Mouse (Mus musculus) gastrocnemius, adult 18-20 months (tissue): ENCODE data around the gene Mgat3. TPM values are rescaled to one million over a fixed set of nuclear protein-coding genes. Genes with fewer than 3 reads are reported as not detected.

ENCODE experiments used
- DNase-seq: peaks from one replicate; pipeline ENCODE4 v3.0.0; 2021; ENCODE audit warnings: low spot score
- total RNA-seq, 2 experiments: library from RNA; stranded (reverse); gene quantifications; 2 replicates each; pipeline ENCODE4 v1.2.3; 2021

The Mgat3 gene
- total RNA-seq, 2 experiments from 2014 or later, result 0.43 to 1.2 TPM

- no peak for DNase-seq
These were observed 25.0 kb upstream of the Mgat3 start for GRCm38 (mm10) chr15:80148565-80148964.

- no peak for DNase-seq
These were observed 24.0 kb upstream of the Mgat3 start for GRCm38 (mm10) chr15:80149517-80149916.

GRCm38 (mm10) chr15:80152663-80153062 lies 20.9 kb upstream of the Mgat3 start:
- no peak for DNase-seq

- no peak for DNase-seq
These were observed 19.8 kb upstream of the Mgat3 start for GRCm38 (mm10) chr15:80153757-80154156.

GRCm38 (mm10) chr15:80155707-80156106 lies 17.8 kb upstream of the Mgat3 start:
- no peak for DNase-seq

GRCm38 (mm10) chr15:80157197-80157943 lies 16.2 kb upstream of the Mgat3 start:
- DNase-seq, result no peak

GRCm38 (mm10) chr15:80158001-80158706 lies 15.4 kb upstream of the Mgat3 start:
- DNase-seq, result no peak

- DNase-seq, result no peak
These were observed 14.8 kb upstream of the Mgat3 start for GRCm38 (mm10) chr15:80158707-80159090.

- DNase-seq, result no peak
These were observed 14.1 kb upstream of the Mgat3 start for GRCm38 (mm10) chr15:80159286-80159901.

- DNase-seq, result no peak
These were observed 13.3 kb upstream of the Mgat3 start for GRCm38 (mm10) chr15:80160223-80160622.

- DNase-seq, result peak; percentile 33
These were observed 12.8 kb upstream of the Mgat3 start for GRCm38 (mm10) chr15:80160726-80161125.

- DNase-seq, result no peak
These were observed 12.3 kb upstream of the Mgat3 start for GRCm38 (mm10) chr15:80161199-80161598.

GRCm38 (mm10) chr15:80162401-80162964 lies 11.0 kb upstream of the Mgat3 start:
- DNase-seq, result no peak

- DNase-seq, result no peak
These were observed 10.2 kb upstream of the Mgat3 start for GRCm38 (mm10) chr15:80163274-80163673.

GRCm38 (mm10) chr15:80163716-80164115 lies 9.8 kb upstream of the Mgat3 start:
- DNase-seq, result no peak

GRCm38 (mm10) chr15:80165396-80165795 lies 8.1 kb upstream of the Mgat3 start:
- no peak for DNase-seq

GRCm38 (mm10) chr15:80169484-80169883 lies 4.0 kb upstream of the Mgat3 start:
- DNase-seq, result no peak

- no peak for DNase-seq
These were observed 3.2 kb upstream of the Mgat3 start for GRCm38 (mm10) chr15:80170357-80170756.

- no peak for DNase-seq
These were observed 2.2 kb upstream of the Mgat3 start for GRCm38 (mm10) chr15:80171286-80171685.

GRCm38 (mm10) chr15:80171791-80172190 lies 1.7 kb upstream of the Mgat3 start:
- DNase-seq, result no peak

GRCm38 (mm10) chr15:80173781-80174597 lies 468 bp downstream of the Mgat3 start:
- no peak for DNase-seq

GRCm38 (mm10) chr15:80174598-80174875 lies 1.0 kb downstream of the Mgat3 start:
- no peak for DNase-seq
